Mouse (Mus musculus) right cerebral cortex, adult 18-20 months (tissue): ENCODE measurements around the gene Exph5.

Experiments used
- DNase-seq: peaks from one replicate; pipeline ENCODE4 v3.0.0; 2022; ENCODE audit warnings: mixed read lengths

The Exph5 gene

DNA sequence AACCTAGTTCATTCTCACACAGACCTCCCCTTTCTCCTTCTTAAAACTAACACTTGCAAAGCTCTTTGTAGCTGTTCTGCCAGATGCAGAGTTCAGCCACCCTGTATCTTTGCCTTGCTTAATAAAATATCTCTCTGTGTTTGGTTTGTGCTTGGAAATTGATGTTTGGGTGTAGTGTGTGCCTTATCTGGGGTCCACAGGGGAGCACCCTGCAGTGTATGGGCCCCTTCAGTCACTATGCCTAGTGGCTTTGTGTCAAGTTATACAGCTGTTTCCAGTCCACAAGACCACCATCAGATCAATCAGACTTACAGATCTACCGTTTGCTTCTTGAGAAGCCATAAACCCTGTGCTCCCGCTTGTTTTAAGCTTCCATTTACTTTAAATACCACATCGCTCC, 108.0 kb downstream of the Exph5 start:
- no peak for DNase-seq

DNA sequence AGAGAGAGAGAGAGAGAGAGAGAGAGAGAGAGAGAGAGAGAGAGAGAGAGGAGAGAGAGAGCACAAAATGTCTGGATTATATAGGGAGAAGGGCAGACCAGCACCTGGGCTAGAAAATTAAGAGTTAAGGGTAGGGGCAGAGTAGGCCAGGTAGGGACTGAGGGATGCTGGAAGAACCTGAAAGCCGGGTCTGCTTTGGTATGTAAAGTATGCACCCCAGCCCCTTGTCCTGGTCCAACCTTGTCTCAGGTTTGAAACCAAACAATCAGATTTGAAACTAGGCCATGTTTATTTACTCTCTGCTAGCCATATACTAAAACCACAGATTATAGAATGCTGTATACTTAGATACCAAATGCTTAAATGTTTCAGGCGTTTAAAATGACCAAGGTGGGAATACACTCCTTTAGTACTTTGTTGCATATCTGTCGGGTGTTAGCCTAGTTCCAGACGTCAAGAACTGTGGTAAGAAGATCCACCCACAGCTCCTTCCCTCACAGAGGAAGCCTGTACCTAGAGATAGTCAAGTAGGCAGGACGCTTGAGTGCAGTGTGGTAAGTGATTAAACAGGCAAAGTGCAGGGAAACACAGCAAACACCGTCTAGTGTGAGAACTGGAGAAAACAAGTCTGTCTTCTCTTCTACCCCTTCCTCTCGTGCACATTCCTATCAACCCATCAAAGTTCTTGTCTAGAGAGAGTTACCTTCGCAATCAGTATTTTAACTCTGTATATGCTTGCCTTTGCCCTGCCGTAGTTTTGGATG, 120.8 kb downstream of the Exph5 start:
- no peak for DNase-seq

DNA sequence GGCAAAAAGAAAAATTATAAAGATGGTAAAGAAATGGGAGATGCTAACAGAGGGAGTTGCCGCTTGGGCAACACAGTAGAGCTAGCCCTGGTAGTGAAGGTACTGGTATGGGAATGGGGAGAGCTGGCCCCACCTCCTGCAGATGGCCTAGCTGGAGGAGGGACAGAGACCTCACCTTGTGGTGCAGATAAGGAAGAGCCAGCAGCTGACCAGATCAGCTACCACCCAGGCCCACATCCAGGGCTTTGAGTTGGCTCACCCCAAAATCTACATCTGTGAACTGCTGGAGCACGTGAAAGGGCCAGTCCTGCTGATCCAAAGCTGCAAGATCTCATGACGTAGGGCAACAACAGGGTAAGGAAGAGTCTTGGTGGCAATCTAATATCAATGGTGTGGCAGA, 125.3 kb downstream of the Exph5 start:
- no peak for DNase-seq
